Mouse (Mus musculus) MEL (cell line): ENCODE data around the gene Plcb3. TPM values are rescaled to one million over a fixed set of nuclear protein-coding genes. Genes with fewer than 3 reads are reported as not detected.
A peak's percentile ranks its signal among the peaks of the same experiment; 100 is the strongest.

Experiments used
- DNase-seq: peaks from one replicate; pipeline ENCODE4 v3.0.0; 2011; ENCODE audit warnings: low read depth, low spot score
- H3K27ac ChIP-seq: 2 replicates; pipeline ENCODE4 v1.5.1; 2012; ENCODE audit warnings: low read depth, mild to moderate bottlenecking, control low read depth, low read length, moderate library complexity; ENCODE audit not compliant: control insufficient read depth
- H3K27me3 ChIP-seq, 2 experiments: fragments of 150-350 bp in 1 of 2; sonication (generic) in 1 of 2; 2 replicates each; pipeline ENCODE4 v1.6.1; 2012; ENCODE audit warnings: low read length in 2 of 2, mild to moderate bottlenecking in 2 of 2, improper control_type of control experiment in 1 of 2, moderate library complexity in 1 of 2; ENCODE audit not compliant: insufficient read depth in 2 of 2, control insufficient read depth in 1 of 2
- H3K36me3 ChIP-seq, 2 experiments: 2 replicates each; pipeline ENCODE4 v1.6.1; 2012 to 2014; ENCODE audit warnings: low read length in 2 of 2, improper control_type of control experiment in 1 of 2, inconsistent platforms in 1 of 2, mild to moderate bottlenecking in 1 of 2; ENCODE audit not compliant: insufficient read depth in 2 of 2, control insufficient read depth in 1 of 2
- H3K4me1 ChIP-seq, 2 experiments: fragments of 150-350 bp in 1 of 2; sonication (generic) in 1 of 2; 2 replicates each; pipeline ENCODE4 v1.6.1; 2012; ENCODE audit warnings: low read length in 2 of 2, improper control_type of control experiment in 1 of 2, mild to moderate bottlenecking in 1 of 2; ENCODE audit not compliant: insufficient read depth in 2 of 2, control insufficient read depth in 1 of 2
- H3K4me3 ChIP-seq, 2 experiments: fragments of 150-350 bp in 1 of 2; sonication (generic) in 1 of 2; 2 replicates each; pipeline ENCODE4 v1.5.1; 2012; ENCODE audit warnings: low read depth in 2 of 2, low read length in 2 of 2, mild to moderate bottlenecking in 2 of 2, moderate library complexity in 2 of 2, control low read depth in 1 of 2, improper control_type of control experiment in 1 of 2; ENCODE audit not compliant: control insufficient read depth in 1 of 2, insufficient read depth in 1 of 2
- H3K79me2 ChIP-seq: 2 replicates; pipeline ENCODE4 v1.6.1; 2012; ENCODE audit warnings: mild to moderate bottlenecking, low read length, moderate library complexity; ENCODE audit not compliant: control insufficient read depth, poor library complexity, insufficient read depth
- H3K9ac ChIP-seq: 2 replicates; pipeline ENCODE4 v1.6.1; 2012; ENCODE audit warnings: low read depth, mild to moderate bottlenecking, control low read depth, low read length, moderate library complexity; ENCODE audit not compliant: control insufficient read depth, poor library complexity, severe bottlenecking
- H3K9me3 ChIP-seq: fragments of 150-350 bp; sonication (generic); replicated peaks from 2 replicates; pipeline ENCODE4 v1.6.1; 2012; ENCODE audit warnings: mild to moderate bottlenecking, low read length, improper control_type of control experiment, moderate library complexity; ENCODE audit not compliant: insufficient read depth
- CHD2 ChIP-seq: IDR thresholded peaks from 2 replicates; pipeline ENCODE4 v1.6.1; 2011; ENCODE audit warnings: low read length, improper control_type of control experiment
- CTCF ChIP-seq, 3 experiments: IDR thresholded peaks in 2 of 3; conservative IDR thresholded peaks in 1 of 3; 2 replicates each; pipeline ENCODE4 v1.5.1; 2011 to 2012; ENCODE audit warnings: low read length in 3 of 3, low read depth in 2 of 3, mild to moderate bottlenecking in 2 of 3, improper control_type of control experiment in 1 of 3, inconsistent platforms in 1 of 3, mixed read lengths in 1 of 3, moderate library complexity in 1 of 3; ENCODE audit not compliant: control insufficient read depth in 1 of 3, insufficient read depth in 1 of 3, poor library complexity in 1 of 3, severe bottlenecking in 1 of 3
- ELF1 ChIP-seq: IDR thresholded peaks from 2 replicates; pipeline ENCODE4 v1.6.1; 2014; ENCODE audit warnings: low read depth, mild to moderate bottlenecking, inconsistent platforms, low read length, improper control_type of control experiment, moderate library complexity
- EP300 ChIP-seq, 2 experiments: IDR thresholded peaks; 2 replicates each; pipeline ENCODE4 v1.6.1; 2011; ENCODE audit warnings: improper control_type of control experiment in 2 of 2, low read length in 2 of 2, low read depth in 1 of 2, mild to moderate bottlenecking in 1 of 2
- GATA1 ChIP-seq: IDR thresholded peaks from 2 replicates; pipeline ENCODE4 v1.6.1; 2011; ENCODE audit warnings: low read depth, low read length, improper control_type of control experiment
- HCFC1 ChIP-seq: IDR thresholded peaks from 2 replicates; pipeline ENCODE4 v1.6.1; 2012; ENCODE audit warnings: low read depth, mild to moderate bottlenecking, inconsistent platforms, low read length, improper control_type of control experiment, moderate library complexity
- MAX ChIP-seq: IDR thresholded peaks from 2 replicates; pipeline ENCODE4 v1.6.1; 2011; ENCODE audit warnings: low read length, improper control_type of control experiment
- MEF2A ChIP-seq: IDR thresholded peaks from 2 replicates; pipeline ENCODE4 v1.6.1; 2014; ENCODE audit warnings: low read depth, mild to moderate bottlenecking, inconsistent platforms, low read length, improper control_type of control experiment; ENCODE audit not compliant: poor library complexity, insufficient replicate concordance, severe bottlenecking; ENCODE audit errors: extremely low read depth
- MXI1 ChIP-seq: IDR thresholded peaks from 2 replicates; pipeline ENCODE4 v1.6.1; 2011; ENCODE audit warnings: mild to moderate bottlenecking, low read depth, low read length, improper control_type of control experiment
- MYC ChIP-seq: IDR thresholded peaks from 2 replicates; pipeline ENCODE4 v1.6.1; 2011; ENCODE audit warnings: low read depth, mild to moderate bottlenecking, low read length, improper control_type of control experiment, moderate library complexity
- NELFE ChIP-seq: IDR thresholded peaks from 2 replicates; pipeline ENCODE4 v1.6.1; 2011; ENCODE audit warnings: low read depth, low read length, improper control_type of control experiment
- NRF1 ChIP-seq: IDR thresholded peaks from 2 replicates; pipeline ENCODE4 v1.6.1; 2014; ENCODE audit warnings: low read depth, mild to moderate bottlenecking, inconsistent platforms, low read length, improper control_type of control experiment, moderate library complexity; ENCODE audit not compliant: poor library complexity, insufficient read depth, severe bottlenecking
- POLR2A ChIP-seq, 2 experiments: IDR thresholded peaks; 2 replicates each; pipeline ENCODE4 v1.6.1; 2011 to 2012; ENCODE audit warnings: low read length in 2 of 2, mild to moderate bottlenecking in 2 of 2, control low read depth in 1 of 2, improper control_type of control experiment in 1 of 2, low read depth in 1 of 2, moderate library complexity in 1 of 2; ENCODE audit not compliant: control insufficient read depth in 1 of 2, insufficient read depth in 1 of 2, poor library complexity in 1 of 2
- POLR2AphosphoS2 ChIP-seq: IDR thresholded peaks from 2 replicates; pipeline ENCODE4 v1.6.1; 2011; ENCODE audit warnings: low read length, improper control_type of control experiment
- POLR2AphosphoS5 ChIP-seq: IDR thresholded peaks from 2 replicates; pipeline ENCODE4 v1.6.1; 2012; ENCODE audit warnings: low read depth, borderline replicate concordance, mild to moderate bottlenecking, inconsistent platforms, low read length, moderate library complexity, mixed read lengths
- RAD21 ChIP-seq: IDR thresholded peaks from 2 replicates; pipeline ENCODE4 v1.6.1; 2011; ENCODE audit warnings: mild to moderate bottlenecking, low read depth, low read length, improper control_type of control experiment
- RCOR1 ChIP-seq: IDR thresholded peaks from 2 replicates; pipeline ENCODE4 v1.6.1; 2012; ENCODE audit warnings: low read depth, mild to moderate bottlenecking, inconsistent platforms, low read length, improper control_type of control experiment
- SIN3A ChIP-seq: IDR thresholded peaks from 2 replicates; pipeline ENCODE4 v1.6.1; 2012; ENCODE audit warnings: low read length, improper control_type of control experiment, inconsistent platforms
- SMC3 ChIP-seq: IDR thresholded peaks from 2 replicates; pipeline ENCODE4 v1.6.1; 2011; ENCODE audit warnings: low read depth, low read length, improper control_type of control experiment
- TAL1 ChIP-seq: IDR thresholded peaks from 2 replicates; pipeline ENCODE4 v1.6.1; 2012; ENCODE audit warnings: mild to moderate bottlenecking, inconsistent platforms, low read length, moderate library complexity, mixed read lengths
- TBP ChIP-seq: IDR thresholded peaks from 2 replicates; pipeline ENCODE4 v1.8.0; 2011; ENCODE audit warnings: low read depth, low read length, improper control_type of control experiment
- TCF12 ChIP-seq: IDR thresholded peaks from 2 replicates; pipeline ENCODE4 v1.6.1; 2014; ENCODE audit warnings: low read depth, mild to moderate bottlenecking, inconsistent platforms, low read length, improper control_type of control experiment, moderate library complexity
- USF2 ChIP-seq, 2 experiments: IDR thresholded peaks; 2 replicates each; pipeline ENCODE4 v1.6.1; 2011 to 2012; ENCODE audit warnings: improper control_type of control experiment in 2 of 2, low read length in 2 of 2, borderline replicate concordance in 1 of 2, inconsistent platforms in 1 of 2, low read depth in 1 of 2, mild to moderate bottlenecking in 1 of 2; ENCODE audit not compliant: insufficient read depth in 1 of 2
- polyA plus RNA-seq, 2 experiments: library from polyadenylated mRNA; stranded (reverse) in 1 of 2; unstranded in 1 of 2; fragments of >175 nt in 1 of 2; fragments of >200 nt in 1 of 2; gene quantifications; 2 replicates each; pipeline versions ENCODE4 v1.2.1 to v1.2.4; 2012; ENCODE audit warnings: low replicate concordance in 2 of 2, low read depth in 1 of 2; ENCODE audit not compliant: insufficient read length in 2 of 2, insufficient read depth in 1 of 2, missing spikeins in 1 of 2
- total RNA-seq: library from RNA; depleted of rRNA; stranded (reverse); fragments of 300-350 nt; gene quantifications from 2 replicates; pipeline ENCODE4 v1.2.3, GENCODE M21; 2012; rRNA removed

The Plcb3 gene
- total RNA-seq (12.6 and 13.0 TPM in 2 replicates), polyA plus RNA-seq (10 to 100 TPM in 1 of 2 experiments, not detected in 1; 30.8 TPM)

DNA sequence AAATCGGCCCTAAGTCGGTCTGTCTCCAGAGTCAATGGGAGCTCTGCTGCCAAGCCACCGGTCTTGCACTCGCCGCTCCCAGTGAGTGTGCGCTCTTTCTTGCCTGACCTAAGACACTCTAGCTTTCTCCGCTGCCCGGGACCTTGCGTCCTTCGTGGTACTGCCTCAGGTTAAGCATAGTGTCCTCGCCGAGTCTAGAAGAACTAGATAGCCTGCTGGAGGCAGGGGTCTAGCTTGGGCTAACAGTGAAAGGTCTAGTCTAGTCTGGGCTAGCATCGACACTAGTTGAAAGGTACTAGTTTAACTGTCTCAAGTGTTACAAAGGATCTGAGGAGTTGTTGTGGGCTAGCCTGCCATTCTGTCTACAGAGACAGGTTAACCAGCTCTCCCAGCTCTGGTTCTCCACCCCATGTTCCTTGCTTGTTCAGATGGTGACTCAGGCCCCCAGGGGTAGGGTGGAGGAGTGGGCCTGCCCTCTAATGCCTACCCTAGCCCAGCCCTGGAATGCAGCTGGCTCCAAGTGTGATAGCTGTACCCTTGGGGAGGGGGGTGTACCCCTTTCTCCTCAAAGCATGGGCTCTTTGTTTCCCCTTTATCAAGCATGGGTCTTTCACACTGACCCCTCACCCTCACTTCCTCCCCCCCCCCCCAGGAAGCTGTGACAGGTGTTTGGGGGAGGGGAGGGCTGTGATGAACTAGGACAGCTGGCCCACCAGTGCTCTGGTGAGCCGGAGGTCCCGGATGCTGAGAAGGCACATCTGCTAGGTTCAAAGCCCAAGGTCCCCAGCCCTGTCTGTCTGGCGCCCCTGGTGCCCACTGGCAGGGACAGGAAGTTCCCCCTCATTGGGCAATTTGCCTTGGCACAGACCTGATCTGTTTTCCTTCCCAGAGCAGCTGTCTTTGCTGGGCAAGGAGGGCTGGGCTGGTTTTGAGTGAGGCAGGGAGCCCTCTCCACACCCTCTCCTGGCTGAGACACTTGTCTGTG, at the start of gene Plcb3:
Plcb3 (minus strand) TSS at position 934 of the 985 bp plus-strand sequence.
- Histone ChIP-seq H3K9ac (peak within 1 kb of the TSS; percentile 77), H3K36me3 (peaks cover 0 to 23% of the 10 kb centered on the region in 2 experiments; a peak in 2 of 4 replicates), H3K9me3 (no peaks in the 10 kb centered on the region), H3K4me1 (peaks cover 2 to 36% of the 10 kb centered on the region in 2 experiments), H3K27me3 (no peaks in the 10 kb centered on the region), H3K27ac (peak within 1 kb of the TSS; percentile 66), H3K4me3 (peak within 1 kb of the TSS; percentile 76 to 92), H3K79me2 (peaks cover 36% of the 10 kb centered on the region)
- TF ChIP-seq HCFC1, result 0 out of 2 replicates have a peak, but pooled peaks have one; percentile 17
- TF ChIP-seq MEF2A, result no peak
- peak; percentile 67 for TF ChIP-seq MXI1
- TF ChIP-seq POLR2AphosphoS2, result no peak
- peak; percentile 17; the same call in 1 of the 2 replicates for TF ChIP-seq SIN3A
- peak; percentile 27 for TF ChIP-seq NELFE
- no peak; the same call in 1 of the 2 replicates for TF ChIP-seq TCF12
- TF ChIP-seq POLR2A (IDR thresholded peaks at IDR 0.05; ENCODE audit: control insufficient read depth in 1 of 2, insufficient read depth in 1 of 2, low read depth in 1 of 2, low read length in 2 of 2, poor library complexity in 1 of 2), result peak in 1 of 2 experiments; percentile 28; a peak in 1 of 4 replicates
- no peak for TF ChIP-seq POLR2AphosphoS5
- peak in 2 of 3 experiments; percentile 9 to 20; a peak in 3 of 6 replicates for TF ChIP-seq CTCF (IDR thresholded peaks at IDR 0.05 in 2 of 3, conservative IDR thresholded peaks at IDR 0.05 in 1 of 3; ENCODE audit: control insufficient read depth in 1 of 3, insufficient read depth in 1 of 3, low read depth in 2 of 3, low read length in 3 of 3, poor library complexity in 1 of 3, severe bottlenecking in 1 of 3)
- no peak for TF ChIP-seq GATA1
- peak; percentile 72 for DNase-seq

DNA sequence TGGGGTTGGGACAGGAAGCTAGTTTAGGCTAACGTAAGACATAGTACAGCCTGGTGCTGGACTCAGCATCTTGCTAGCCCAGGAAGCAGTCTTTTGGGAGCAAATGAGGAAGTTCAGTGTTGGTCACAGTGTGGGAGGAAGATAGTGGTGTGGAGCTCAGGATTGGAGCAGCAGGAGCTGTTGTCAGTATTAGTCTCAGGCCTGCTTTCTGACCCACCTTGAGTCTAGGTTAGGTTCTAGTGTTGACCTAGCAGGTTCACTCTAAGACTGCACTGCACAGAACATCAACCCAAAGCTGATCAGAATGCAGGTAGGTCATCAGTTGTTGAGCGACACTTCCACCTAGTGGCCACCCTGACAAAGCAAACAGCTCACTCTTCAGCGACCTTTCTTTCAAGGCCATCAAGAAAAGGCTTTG, 44.0 kb upstream of the Plcb3 start:
- TF ChIP-seq TCF12 (no peak), HCFC1 (peak; percentile 45), RCOR1 (0 out of 2 replicates have a peak, but pooled peaks have one; percentile 60), RAD21 (peak; percentile 42), MYC (0 out of 2 replicates have a peak, but pooled peaks have one; percentile 24), CHD2 (no peak), EP300 (IDR thresholded peaks at IDR 0.05; ENCODE audit: low read depth in 1 of 2, low read length in 2 of 2) (peak; percentile 33 to 71; a peak in 3 of 4 replicates), MAX (0 out of 2 replicates have a peak, but pooled peaks have one; percentile 31), TAL1 (peak; percentile 45; the same call in 1 of the 2 replicates), NRF1 (no peak), POLR2AphosphoS2 (no peak), GATA1 (peak; percentile 72), SMC3 (peak; percentile 27; the same call in 1 of the 2 replicates), CTCF (IDR thresholded peaks at IDR 0.05 in 2 of 3, conservative IDR thresholded peaks at IDR 0.05 in 1 of 3; ENCODE audit: control insufficient read depth in 1 of 3, insufficient read depth in 1 of 3, low read depth in 2 of 3, low read length in 3 of 3, poor library complexity in 1 of 3, severe bottlenecking in 1 of 3) (peak; percentile 51 to 69 (median 64)), ELF1 (no peak), TBP (peak; percentile 51; the same call in 1 of the 2 replicates), USF2 (IDR thresholded peaks at IDR 0.05; ENCODE audit: borderline replicate concordance in 1 of 2, insufficient read depth in 1 of 2, low read depth in 1 of 2, low read length in 2 of 2) (no peak)
- Histone ChIP-seq H3K4me3 (no peak overlapping the region; a peak in 2 of 4 replicates), H3K27me3 (no peaks in the 10 kb centered on the region), H3K27ac (peak overlapping the region; percentile 99), H3K9me3 (no peaks in the 10 kb centered on the region), H3K4me1 (peaks cover 9 to 28% of the 10 kb centered on the region in 2 experiments), H3K36me3 (peaks cover 6 to 36% of the 10 kb centered on the region in 2 experiments), H3K9ac (peak overlapping the region; percentile 96; the same call in 1 of the 2 replicates), H3K79me2 (peaks cover 25% of the 10 kb centered on the region)
- DNase-seq, result peak; percentile 85
